Mouse (Mus musculus): ENCODE results near the gene 2610008E11Rik. TPM values are rescaled to one million over a fixed set of nuclear protein-coding genes. Genes with fewer than 3 reads are reported as not detected.

Gene 2610008E11Rik
- polyA plus RNA-seq (2012; rRNA removed) = 14.6 and 15.1 TPM in 2 replicates

- H3K4me3 ChIP-seq (ENCODE audit: insufficient read depth, low read length) = peak within 1 kb of the TSS; percentile 62
- H3K4me1 ChIP-seq (ENCODE audit: control insufficient read depth, insufficient read depth, low read length) = peaks cover 6% of the 10 kb centered on the region
- peak within 1 kb of the TSS; percentile 79 for H3K27ac ChIP-seq (ENCODE audit: insufficient read depth, low read length)
- TF ChIP-seq POLR2A (IDR thresholded peaks at IDR 0.05; ENCODE audit: extremely low read depth, insufficient read depth, low read length) = peak; percentile 50
- no peak for TF ChIP-seq CTCF (IDR thresholded peaks at IDR 0.05; ENCODE audit: extremely low read depth, insufficient read depth, low read length)
Measured at GRCm38 (mm10) chr10:79097161-79097754, at the start of gene 2610008E11Rik. TSS of gene 2610008E11Rik (minus strand) at chr10:79097600.

DNA sequence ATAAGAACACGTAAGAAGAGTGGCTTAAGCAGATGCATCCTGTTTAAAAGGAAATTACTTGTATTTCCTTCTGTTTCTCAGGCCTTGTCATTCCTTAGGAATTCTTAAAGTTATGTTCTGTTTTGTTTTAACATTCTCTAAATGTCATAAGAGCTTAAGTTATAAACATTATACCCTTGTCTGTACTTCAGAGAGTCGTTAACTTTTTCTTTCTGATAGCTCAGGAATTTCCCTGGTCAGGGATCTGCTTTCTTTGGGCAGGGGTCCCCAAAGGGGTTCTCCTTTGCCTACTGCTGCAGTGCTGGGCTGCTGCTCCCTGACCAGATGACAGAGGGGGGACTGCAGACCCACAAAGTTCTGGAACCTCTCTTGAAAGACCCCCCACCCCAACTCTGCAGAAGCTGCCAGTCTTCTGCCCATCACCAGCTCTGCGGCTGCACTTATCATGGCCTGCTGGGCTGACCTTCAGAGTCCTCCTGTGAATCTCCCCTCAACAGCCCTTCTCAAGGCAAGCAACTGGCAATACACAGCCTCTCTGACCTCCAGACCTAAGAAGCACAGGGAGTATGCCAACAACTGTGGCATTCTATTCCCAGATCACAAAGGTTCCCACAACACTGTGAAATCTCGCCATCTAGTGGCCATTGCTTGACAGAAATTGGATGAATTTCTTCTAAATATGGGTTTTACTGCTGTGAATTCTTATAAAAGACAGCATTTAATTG, 18.9 kb upstream of the 2610008E11Rik start:
- TF ChIP-seq POLR2A (IDR thresholded peaks at IDR 0.05; ENCODE audit: extremely low read depth, insufficient read depth, low read length) = no peak
- peak; percentile 63; the same call in 1 of the 2 replicates for TF ChIP-seq CTCF (IDR thresholded peaks at IDR 0.05; ENCODE audit: extremely low read depth, insufficient read depth, low read length)
- no peak overlapping the region for H3K27ac ChIP-seq (ENCODE audit: insufficient read depth, low read length)
- H3K4me1 ChIP-seq (ENCODE audit: control insufficient read depth, insufficient read depth, low read length) = no peaks in the 10 kb centered on the region
- no peak overlapping the region for H3K4me3 ChIP-seq (ENCODE audit: insufficient read depth, low read length)

GRCm38 (mm10) chr10:79115085-79115484, 17.7 kb upstream of the 2610008E11Rik start:
- H3K4me1 ChIP-seq (ENCODE audit: control insufficient read depth, insufficient read depth, low read length) = no peaks in the 10 kb centered on the region
- no peak overlapping the region for H3K4me3 ChIP-seq (ENCODE audit: insufficient read depth, low read length)
- TF ChIP-seq CTCF (IDR thresholded peaks at IDR 0.05; ENCODE audit: extremely low read depth, insufficient read depth, low read length) (no peak), POLR2A (IDR thresholded peaks at IDR 0.05; ENCODE audit: extremely low read depth, insufficient read depth, low read length) (no peak)
- no peak overlapping the region for H3K27ac ChIP-seq (ENCODE audit: insufficient read depth, low read length)

DNA sequence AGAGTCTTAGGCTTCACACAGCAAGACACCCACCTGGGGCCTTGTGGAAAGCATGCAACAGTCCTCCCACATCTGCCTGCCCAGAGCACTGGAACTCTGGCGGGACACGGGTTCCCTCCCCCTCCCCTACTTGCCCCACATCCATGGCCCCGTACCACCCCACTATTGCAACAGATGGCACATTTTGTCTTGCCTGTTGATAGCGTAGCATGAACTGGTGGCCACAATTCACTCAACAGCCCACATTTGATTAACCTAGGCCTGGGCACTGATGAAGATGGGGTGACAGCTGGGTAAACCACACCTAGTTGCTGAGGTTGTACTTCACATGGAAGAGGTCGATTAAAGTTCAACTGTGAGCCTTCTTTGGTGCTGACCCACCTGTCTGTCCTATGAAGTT, 13.1 kb upstream of the 2610008E11Rik start:
- Histone ChIP-seq H3K27ac (ENCODE audit: insufficient read depth, low read length) (no peak overlapping the region), H3K4me3 (ENCODE audit: insufficient read depth, low read length) (no peak overlapping the region), H3K4me1 (ENCODE audit: control insufficient read depth, insufficient read depth, low read length) (no peaks in the 10 kb centered on the region)
- TF ChIP-seq CTCF (IDR thresholded peaks at IDR 0.05; ENCODE audit: extremely low read depth, insufficient read depth, low read length) = no peak
- TF ChIP-seq POLR2A (IDR thresholded peaks at IDR 0.05; ENCODE audit: extremely low read depth, insufficient read depth, low read length) = no peak

DNA sequence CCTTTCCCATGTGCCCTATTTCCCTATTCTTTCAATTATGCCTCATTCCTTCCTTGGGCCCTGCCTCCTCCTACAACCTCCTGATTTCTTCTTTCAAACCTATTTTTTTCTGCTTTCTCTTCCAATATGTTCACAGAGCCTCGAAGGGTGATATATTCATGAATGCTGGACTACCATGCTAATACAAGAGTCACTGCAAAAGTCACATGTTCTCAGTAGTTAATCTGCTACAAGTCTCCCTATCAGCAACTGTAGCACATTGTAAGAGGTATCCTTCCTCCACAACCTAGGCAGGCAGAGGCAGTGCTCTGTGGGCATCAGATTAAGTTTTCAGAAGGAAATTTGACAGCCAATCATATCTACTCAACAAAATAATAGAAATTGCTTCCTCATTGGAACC, 11.8 kb upstream of the 2610008E11Rik start:
- H3K27ac ChIP-seq (ENCODE audit: insufficient read depth, low read length) = no peak overlapping the region
- no peaks in the 10 kb centered on the region for H3K4me1 ChIP-seq (ENCODE audit: control insufficient read depth, insufficient read depth, low read length)
- no peak overlapping the region for H3K4me3 ChIP-seq (ENCODE audit: insufficient read depth, low read length)
- no peak for TF ChIP-seq CTCF (IDR thresholded peaks at IDR 0.05; ENCODE audit: extremely low read depth, insufficient read depth, low read length)
- no peak for TF ChIP-seq POLR2A (IDR thresholded peaks at IDR 0.05; ENCODE audit: extremely low read depth, insufficient read depth, low read length)

DNA sequence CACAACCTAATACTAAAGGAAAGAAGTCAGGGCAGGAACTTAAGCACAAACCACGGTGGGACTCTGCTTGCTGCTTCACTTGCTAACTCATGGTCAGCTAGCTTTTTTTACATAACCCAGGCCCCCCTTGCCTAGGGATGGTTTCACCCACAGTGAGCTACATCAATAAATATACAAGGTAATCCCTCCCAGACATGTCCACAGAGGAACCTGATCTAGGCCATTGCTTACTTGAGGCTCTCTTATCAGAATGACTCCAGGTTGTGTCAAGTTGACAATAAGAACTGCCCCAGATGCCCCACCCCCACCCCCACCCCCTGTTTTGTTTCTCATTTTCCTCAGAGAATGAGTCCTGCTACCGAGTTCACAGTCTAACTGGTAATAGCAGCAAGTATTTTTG, 10.1 kb upstream of the 2610008E11Rik start:
- TF ChIP-seq CTCF (IDR thresholded peaks at IDR 0.05; ENCODE audit: extremely low read depth, insufficient read depth, low read length) (no peak), POLR2A (IDR thresholded peaks at IDR 0.05; ENCODE audit: extremely low read depth, insufficient read depth, low read length) (no peak)
- Histone ChIP-seq H3K4me1 (ENCODE audit: control insufficient read depth, insufficient read depth, low read length) (no peaks in the 10 kb centered on the region), H3K27ac (ENCODE audit: insufficient read depth, low read length) (no peak overlapping the region), H3K4me3 (ENCODE audit: insufficient read depth, low read length) (no peak overlapping the region)

DNA sequence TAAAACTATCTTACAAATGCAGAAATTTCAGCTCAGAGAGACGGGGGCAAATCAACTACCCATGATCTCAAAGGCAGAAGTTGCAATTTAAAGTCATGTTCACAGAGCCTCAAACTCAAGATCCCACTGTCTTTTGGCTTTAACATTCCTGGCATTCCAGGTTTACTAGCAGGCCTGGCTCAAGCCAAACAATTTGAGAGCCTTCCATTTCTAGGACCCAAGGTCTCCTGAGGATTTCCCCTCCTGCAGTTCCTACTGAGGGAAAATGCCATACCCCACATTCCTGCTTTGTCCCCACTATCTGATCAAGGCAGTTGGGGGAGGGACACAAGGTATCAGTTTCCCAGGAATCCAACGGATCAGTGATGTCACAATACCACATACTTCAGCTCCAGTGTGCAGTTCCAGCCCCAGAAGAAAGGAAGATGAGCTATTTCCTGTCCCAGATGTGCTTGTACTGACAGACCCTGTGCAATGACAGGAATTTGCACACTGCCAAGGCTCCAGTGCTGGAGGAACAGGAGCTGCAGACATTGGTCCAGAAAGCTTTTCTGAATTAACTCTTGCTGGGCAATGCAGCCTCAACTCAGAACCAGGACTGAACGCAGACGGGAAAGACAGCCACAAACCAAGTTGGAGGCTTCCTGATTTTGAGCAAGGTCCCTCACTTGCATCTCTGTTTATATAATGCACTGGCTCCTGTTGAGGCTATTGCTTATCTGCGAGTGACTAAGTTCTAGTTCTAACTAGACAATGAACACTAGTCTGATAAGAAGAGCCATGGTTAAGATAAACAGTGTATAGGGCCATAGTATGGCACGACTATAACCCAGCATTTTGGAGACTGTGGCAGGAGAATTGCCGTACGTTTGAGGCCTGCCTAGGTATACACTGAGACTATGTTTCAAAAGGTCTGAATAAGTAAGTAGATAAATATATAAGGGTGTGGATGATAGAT, 9.2 kb upstream of the 2610008E11Rik start:
- Histone ChIP-seq H3K4me3 (ENCODE audit: insufficient read depth, low read length) (no peak overlapping the region), H3K27ac (ENCODE audit: insufficient read depth, low read length) (no peak overlapping the region), H3K4me1 (ENCODE audit: control insufficient read depth, insufficient read depth, low read length) (no peaks in the 10 kb centered on the region)
- TF ChIP-seq POLR2A (IDR thresholded peaks at IDR 0.05; ENCODE audit: extremely low read depth, insufficient read depth, low read length) = no peak
- no peak for TF ChIP-seq CTCF (IDR thresholded peaks at IDR 0.05; ENCODE audit: extremely low read depth, insufficient read depth, low read length)

- TF ChIP-seq POLR2A (IDR thresholded peaks at IDR 0.05; ENCODE audit: extremely low read depth, insufficient read depth, low read length) (no peak), CTCF (IDR thresholded peaks at IDR 0.05; ENCODE audit: extremely low read depth, insufficient read depth, low read length) (no peak)
- peak overlapping the region; percentile 79; the same call in 1 of the 2 replicates for H3K27ac ChIP-seq (ENCODE audit: insufficient read depth, low read length)
- H3K4me3 ChIP-seq (ENCODE audit: insufficient read depth, low read length) = peak overlapping the region; percentile 62
- peaks cover 6% of the 10 kb centered on the region for H3K4me1 ChIP-seq (ENCODE audit: control insufficient read depth, insufficient read depth, low read length)
Measured at GRCm38 (mm10) chr10:79096706-79097105, 694 bp downstream of the 2610008E11Rik start.

DNA sequence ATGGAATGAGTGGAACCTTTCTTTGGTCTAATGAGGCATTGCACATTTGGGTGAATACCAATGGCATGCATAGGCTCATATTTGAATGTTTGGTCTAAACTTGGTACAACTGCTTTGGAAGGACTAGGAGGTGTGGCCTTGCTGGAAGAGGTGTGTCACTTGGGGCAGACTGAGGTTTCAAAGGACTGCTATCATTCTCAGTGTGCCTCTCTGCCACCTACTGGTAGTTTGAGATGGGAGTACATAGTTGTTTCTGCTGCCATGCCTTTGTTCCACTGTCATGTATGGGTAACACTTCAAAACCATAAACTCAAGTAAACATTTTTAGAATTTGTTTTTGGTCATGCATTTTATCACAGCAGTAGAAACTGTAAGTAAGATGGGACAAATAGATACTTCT, 5.7 kb downstream of the 2610008E11Rik start:
- TF ChIP-seq CTCF (IDR thresholded peaks at IDR 0.05; ENCODE audit: extremely low read depth, insufficient read depth, low read length) (no peak), POLR2A (IDR thresholded peaks at IDR 0.05; ENCODE audit: extremely low read depth, insufficient read depth, low read length) (no peak)
- Histone ChIP-seq H3K4me3 (ENCODE audit: insufficient read depth, low read length) (no peak overlapping the region), H3K27ac (ENCODE audit: insufficient read depth, low read length) (no peak overlapping the region), H3K4me1 (ENCODE audit: control insufficient read depth, insufficient read depth, low read length) (peaks cover 6% of the 10 kb centered on the region)

Data from cortical plate, adult 2 months (tissue).